Mouse (Mus musculus): ENCODE measurements around the gene Tpt1. TPM values are rescaled to one million over a fixed set of nuclear protein-coding genes. Genes with fewer than 3 reads are reported as not detected.

The Tpt1 gene
- polyA plus RNA-seq, 1 experiment from 2014 or later, result 1,264 TPM

DNA sequence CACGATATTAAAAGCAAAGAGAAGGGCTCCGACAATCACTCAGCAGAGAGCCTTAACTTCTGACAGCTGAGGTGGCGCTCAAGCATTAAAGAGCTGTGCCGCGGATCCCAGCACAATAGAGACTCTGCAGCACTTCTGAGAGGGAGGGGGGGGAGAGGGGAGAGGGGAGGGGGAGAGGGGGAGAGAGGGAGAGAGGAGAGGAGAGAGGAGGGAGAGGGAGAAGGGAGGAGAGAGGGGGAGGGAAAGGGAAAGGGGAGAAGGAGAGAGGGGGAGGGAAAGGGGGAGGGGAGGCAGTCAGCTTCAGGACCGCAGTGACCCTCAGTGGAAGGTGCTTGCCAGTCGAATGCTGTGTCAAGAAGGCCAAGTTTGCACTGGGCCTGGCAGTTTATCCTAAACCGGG lies 34.1 kb downstream of the Tpt1 start:
- no peak for DNase-seq (ENCODE audit: low spot score)
- no peak overlapping the region for H3K4me3 ChIP-seq (ENCODE audit: low read depth, low read length)

GRCm38 (mm10) chr14:75881856-75882255 lies 37.0 kb downstream of the Tpt1 start:
- no peak overlapping the region for H3K9ac ChIP-seq (replicated peaks; ENCODE audit: low read depth)
- H3K4me2 ChIP-seq (replicated peaks; ENCODE audit: low read depth, low read length), result no peak overlapping the region
- no peaks in the 10 kb centered on the region for H3K4me1 ChIP-seq (ENCODE audit: insufficient read depth, low read depth, low read length)
- no peaks in the 10 kb centered on the region for H3K27me3 ChIP-seq (replicated peaks; ENCODE audit: insufficient read depth, low read length)
- DNase-seq (ENCODE audit: low spot score) (no peak), ATAC-seq (no peak)
- 45% methylated on average over 4 of the region's 4 CpGs for WGBS
- H3K9me3 ChIP-seq (ENCODE audit: low read length), result no peaks in the 10 kb centered on the region
- H3K4me3 ChIP-seq (ENCODE audit: low read depth, low read length), result no peak overlapping the region
- H3K27ac ChIP-seq (ENCODE audit: low read length), result no peak overlapping the region
- H3K36me3 ChIP-seq (ENCODE audit: insufficient read depth, low read length), result no peaks in the 10 kb centered on the region
- TF ChIP-seq EP300 (IDR thresholded peaks at IDR 0.05), result no peak
- TF ChIP-seq CTCF (IDR thresholded peaks at IDR 0.05), result no peak

More for the DNA sequence above, 34.1 kb downstream of the Tpt1 start:
- no peak overlapping the region for H3K4me2 ChIP-seq (replicated peaks; ENCODE audit: low read depth, low read length)
- H3K27me3 ChIP-seq (replicated peaks; ENCODE audit: insufficient read depth, low read length), result no peaks in the 10 kb centered on the region
- H3K4me1 ChIP-seq (ENCODE audit: insufficient read depth, low read depth, low read length), result no peaks in the 10 kb centered on the region
- ATAC-seq, result no peak
- 27% methylated on average over 8 of the region's 8 CpGs for WGBS
- no peaks in the 10 kb centered on the region for H3K36me3 ChIP-seq (ENCODE audit: insufficient read depth, low read length)
- TF ChIP-seq CTCF (IDR thresholded peaks at IDR 0.05) (no peak), EP300 (IDR thresholded peaks at IDR 0.05) (no peak)
- H3K27ac ChIP-seq (ENCODE audit: low read length), result no peak overlapping the region
- no peaks in the 10 kb centered on the region for H3K9me3 ChIP-seq (ENCODE audit: low read length)
- H3K9ac ChIP-seq (replicated peaks; ENCODE audit: low read depth), result no peak overlapping the region

- Histone ChIP-seq H3K4me2 (replicated peaks; ENCODE audit: low read depth, low read length) (no peak overlapping the region), H3K4me1 (ENCODE audit: insufficient read depth, low read depth, low read length) (no peaks in the 10 kb centered on the region), H3K9me3 (ENCODE audit: low read length) (no peaks in the 10 kb centered on the region), H3K9ac (replicated peaks; ENCODE audit: low read depth) (no peak overlapping the region), H3K27ac (ENCODE audit: low read length) (no peak overlapping the region), H3K27me3 (replicated peaks; ENCODE audit: insufficient read depth, low read length) (no peaks in the 10 kb centered on the region), H3K36me3 (ENCODE audit: insufficient read depth, low read length) (no peaks in the 10 kb centered on the region), H3K4me3 (ENCODE audit: low read depth, low read length) (no peak overlapping the region)
- no peak for DNase-seq (ENCODE audit: low spot score)
- 67% methylated on average over 5 of the region's 5 CpGs for WGBS
- TF ChIP-seq CTCF (IDR thresholded peaks at IDR 0.05), result no peak
- TF ChIP-seq EP300 (IDR thresholded peaks at IDR 0.05), result no peak
- ATAC-seq, result no peak
These were observed 38.4 kb downstream of the Tpt1 start for GRCm38 (mm10) chr14:75883330-75883729.

DNA sequence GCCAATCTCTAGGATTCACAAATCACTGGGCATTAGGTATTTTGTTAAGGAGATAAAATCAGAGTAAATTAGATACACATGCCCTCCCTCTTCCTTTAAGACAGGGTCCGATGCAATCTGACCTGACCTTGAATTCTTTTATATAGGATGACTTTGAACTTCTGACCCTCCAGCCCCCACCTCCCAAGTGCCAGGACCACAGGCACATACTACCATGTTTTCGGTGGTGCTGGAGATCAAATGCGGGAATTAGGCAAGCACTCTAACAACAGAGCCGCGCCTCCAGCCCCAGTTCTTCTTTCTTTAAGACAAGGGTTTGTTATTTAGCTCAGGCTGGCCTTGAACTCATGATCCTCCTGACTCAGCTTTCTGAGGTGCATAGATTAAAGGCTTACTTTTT lies 39.0 kb downstream of the Tpt1 start:
- DNase-seq (ENCODE audit: low spot score) (no peak), ATAC-seq (no peak)
- H3K4me2 ChIP-seq (replicated peaks; ENCODE audit: low read depth, low read length), result no peak overlapping the region
- no peak overlapping the region for H3K27ac ChIP-seq (ENCODE audit: low read length)
- no peak overlapping the region for H3K9ac ChIP-seq (replicated peaks; ENCODE audit: low read depth)
- TF ChIP-seq EP300 (IDR thresholded peaks at IDR 0.05) (no peak), CTCF (IDR thresholded peaks at IDR 0.05) (no peak)
- H3K36me3 ChIP-seq (ENCODE audit: insufficient read depth, low read length), result no peaks in the 10 kb centered on the region
- H3K4me3 ChIP-seq (ENCODE audit: low read depth, low read length), result no peak overlapping the region
- H3K9me3 ChIP-seq (ENCODE audit: low read length), result no peaks in the 10 kb centered on the region
- WGBS, result 77% methylated on average over 5 of the region's 5 CpGs
- no peaks in the 10 kb centered on the region for H3K27me3 ChIP-seq (replicated peaks; ENCODE audit: insufficient read depth, low read length)
- no peaks in the 10 kb centered on the region for H3K4me1 ChIP-seq (ENCODE audit: insufficient read depth, low read depth, low read length)

DNA sequence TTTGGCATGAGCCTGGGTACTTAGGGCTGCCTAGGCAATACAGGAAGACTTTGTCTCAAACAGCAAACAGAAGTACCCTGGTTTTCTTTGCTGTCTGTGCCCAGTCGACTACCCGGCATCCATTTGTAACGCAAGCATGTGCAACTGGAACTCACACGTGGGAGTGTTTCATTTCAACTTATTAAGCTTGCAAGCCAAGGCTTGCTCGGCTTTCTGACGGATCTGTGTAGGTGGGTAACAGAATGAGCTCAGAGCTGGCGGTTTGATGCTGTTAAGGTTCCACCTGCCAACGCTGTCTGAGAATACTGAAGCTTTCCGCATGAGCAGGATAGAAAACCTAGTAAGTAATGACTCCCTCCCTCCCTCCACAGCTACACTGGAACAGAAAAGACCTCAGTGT lies 47.2 kb downstream of the Tpt1 start:
- no peak overlapping the region for H3K4me2 ChIP-seq (replicated peaks; ENCODE audit: low read depth, low read length)
- peaks cover 9% of the 10 kb centered on the region; the same call in 1 of the 2 replicates for H3K36me3 ChIP-seq (ENCODE audit: insufficient read depth, low read length)
- H3K9me3 ChIP-seq (ENCODE audit: low read length), result no peaks in the 10 kb centered on the region
- no peak for DNase-seq (ENCODE audit: low spot score)
- H3K4me1 ChIP-seq (ENCODE audit: insufficient read depth, low read depth, low read length), result no peaks in the 10 kb centered on the region
- ATAC-seq, result no peak
- H3K4me3 ChIP-seq (ENCODE audit: low read depth, low read length), result no peak overlapping the region
- WGBS, result 87% methylated on average over 9 of the region's 9 CpGs
- no peak overlapping the region for H3K9ac ChIP-seq (replicated peaks; ENCODE audit: low read depth)
- H3K27ac ChIP-seq (ENCODE audit: low read length), result no peak overlapping the region
- TF ChIP-seq EP300 (IDR thresholded peaks at IDR 0.05) (no peak), CTCF (IDR thresholded peaks at IDR 0.05) (no peak)
- H3K27me3 ChIP-seq (replicated peaks; ENCODE audit: insufficient read depth, low read length), result no peaks in the 10 kb centered on the region

Other genes starting within 250 kb of the Tpt1 start
- not detected in 2 replicates for gene Erich6b, start 202.8 kb upstream of the Tpt1 start, polyA plus RNA-seq (2015; fragmentation: Nextera tagmentation; extraction: Ambion mirVana)
- gene Cog3, start 90.6 kb upstream of the Tpt1 start, polyA plus RNA-seq (2015; fragmentation: Nextera tagmentation; extraction: Ambion mirVana), result 12.8 and 13.4 TPM in 2 replicates
- 3.6 and 3.8 TPM in 2 replicates for gene Slc25a30, start 58.1 kb upstream of the Tpt1 start, polyA plus RNA-seq (2015; fragmentation: Nextera tagmentation; extraction: Ambion mirVana)
- gene Kctd4, start 109.9 kb downstream of the Tpt1 start, polyA plus RNA-seq (2015; fragmentation: Nextera tagmentation; extraction: Ambion mirVana), result 0.21 and 0.24 TPM in 2 replicates
- gene Gtf2f2, start 165.8 kb downstream of the Tpt1 start, polyA plus RNA-seq (2015; fragmentation: Nextera tagmentation; extraction: Ambion mirVana), result 21.4 and 21.7 TPM in 2 replicates